Mouse (Mus musculus) limb, embryonic 10.5 days (tissue): ENCODE results near the gene Ptprq. TPM values are rescaled to one million over a fixed set of nuclear protein-coding genes. Genes with fewer than 3 reads are reported as not detected.

Experiments used
- microRNA-seq: library from miRNA; unstranded; fragments of <30 nt; microRNA quantifications from one replicate; pipeline ENCODE4, GENCODE M21; 2017
- polyA plus RNA-seq: library from polyadenylated mRNA; unstranded; fragments of >200 nt; fragmentation: Nextera tagmentation; extraction: Ambion mirVana; gene quantifications from 2 replicates; pipeline ENCODE4 v1.2.1, GENCODE M21; 2016

The Ptprq gene
- polyA plus RNA-seq, 1 experiment from 2014 or later: 0.09 TPM

Small RNA genes within 50 kb of the gene (microRNA-seq; reads per million reads assigned to microRNA genes)
- gene Gm44403: not detected

Other genes with a start within 250 kb of the Ptprq start
- 8.4 and 15.1 TPM in 2 replicates for gene Myf5, start 233.9 kb downstream of the Ptprq start, polyA plus RNA-seq
- gene Myf6, start 225.3 kb downstream of the Ptprq start, polyA plus RNA-seq: 0.19 TPM in 1 of 2 replicates, not detected in the other
- gene Otogl, start 192.1 kb upstream of the Ptprq start, polyA plus RNA-seq: not detected in 2 replicates